Mouse (Mus musculus) T-helper 2 cell (primary cell): ENCODE measurements around the gene Actg1.

Experiments
- in situ Hi-C: fragments of 300-600 bp; cut with MboI, MseI; formaldehyde crosslinking; loops from one replicate; pipeline ENCODE4 v1.15.1; 2025; ENCODE audit warnings: high pct_unique_total_duplicates

Gene Actg1

DNA sequence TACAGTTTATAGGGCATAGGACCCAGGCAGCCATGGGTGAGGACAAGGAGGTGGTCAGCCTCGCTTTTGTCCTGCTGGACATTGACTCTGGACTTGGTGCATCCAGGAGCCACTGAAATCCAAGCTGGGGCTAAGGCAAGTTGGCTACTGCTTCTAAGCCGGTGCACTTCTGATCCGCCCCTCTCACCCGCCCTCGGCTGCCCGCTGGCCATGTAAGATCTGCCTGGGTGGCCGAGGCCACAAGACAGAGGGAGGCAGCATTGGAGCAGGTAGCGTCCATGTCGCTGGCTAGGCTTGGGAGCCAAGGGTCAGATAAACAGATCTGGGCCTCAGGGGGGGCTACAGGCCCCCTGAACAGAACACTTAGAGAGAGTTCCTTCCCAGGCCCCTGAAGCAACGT lies 13.0 kb upstream of the Actg1 start, which contains the start of gene Fscn2:
Gene Fscn2 (plus strand): TSS at position 240 of the 400 bp plus-strand sequence.
- in situ Hi-C loops = no loop called here

DNA sequence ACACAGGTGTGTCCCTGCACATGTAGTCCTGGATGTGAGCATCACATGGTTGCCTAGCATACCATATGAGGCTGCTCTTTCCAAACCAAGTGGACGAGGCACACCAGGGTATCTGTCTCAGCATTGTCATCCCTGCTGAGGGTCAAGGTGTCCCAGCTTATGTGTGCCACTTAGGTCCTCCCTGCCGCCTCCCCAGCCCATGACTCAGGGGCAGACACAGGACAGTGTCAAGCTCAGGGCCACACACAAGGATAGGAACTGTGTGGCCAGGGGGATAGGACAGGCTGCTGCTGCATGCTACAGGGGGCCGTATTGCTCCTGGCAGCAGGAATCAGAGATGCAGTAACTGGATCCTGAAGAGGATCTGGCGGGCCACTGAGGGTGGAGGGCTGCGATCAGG lies 12.4 kb upstream of the Actg1 start:
- in situ Hi-C loops = no loop called here

DNA sequence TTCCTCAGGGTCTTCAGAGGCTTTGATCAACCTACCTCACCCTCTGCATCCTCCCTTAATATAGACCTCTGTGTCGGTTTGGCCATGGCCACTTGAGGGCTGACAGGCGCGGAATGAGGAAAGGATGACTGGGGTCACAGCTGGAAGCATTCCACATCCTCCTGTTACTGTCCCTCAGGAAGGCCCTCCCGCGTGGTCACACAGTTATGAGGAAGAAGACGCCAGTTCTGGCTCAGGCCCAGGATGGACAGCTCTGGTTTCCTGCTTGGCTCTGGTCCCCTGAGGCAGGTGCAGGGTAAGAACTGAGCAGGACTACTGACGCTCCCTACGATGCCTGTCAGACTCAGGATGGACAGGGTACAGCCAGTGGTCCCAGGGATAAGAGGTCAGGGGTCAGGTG lies 11.7 kb upstream of the Actg1 start:
- in situ Hi-C loops = no loop called here

DNA sequence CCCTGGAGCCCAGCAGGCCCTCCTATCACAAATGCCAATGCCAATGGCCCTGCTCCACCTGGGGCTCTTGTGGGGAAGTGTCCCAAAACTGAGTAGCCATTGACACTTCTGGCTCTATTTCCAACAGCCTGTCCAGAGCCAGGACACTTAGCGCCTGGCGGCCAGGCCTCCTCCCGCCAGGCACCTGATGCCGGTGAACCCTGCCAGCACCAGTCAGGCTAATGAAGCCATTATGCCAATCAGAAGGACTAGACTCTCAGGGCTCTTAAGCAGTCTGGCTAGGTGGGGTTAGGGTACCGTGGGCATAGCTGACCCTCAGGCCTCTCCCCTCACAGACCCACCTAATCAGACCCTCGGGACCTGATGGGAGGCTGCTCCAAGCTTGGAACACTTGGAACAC lies 11.0 kb upstream of the Actg1 start:
- in situ Hi-C loops = no loop called here

DNA sequence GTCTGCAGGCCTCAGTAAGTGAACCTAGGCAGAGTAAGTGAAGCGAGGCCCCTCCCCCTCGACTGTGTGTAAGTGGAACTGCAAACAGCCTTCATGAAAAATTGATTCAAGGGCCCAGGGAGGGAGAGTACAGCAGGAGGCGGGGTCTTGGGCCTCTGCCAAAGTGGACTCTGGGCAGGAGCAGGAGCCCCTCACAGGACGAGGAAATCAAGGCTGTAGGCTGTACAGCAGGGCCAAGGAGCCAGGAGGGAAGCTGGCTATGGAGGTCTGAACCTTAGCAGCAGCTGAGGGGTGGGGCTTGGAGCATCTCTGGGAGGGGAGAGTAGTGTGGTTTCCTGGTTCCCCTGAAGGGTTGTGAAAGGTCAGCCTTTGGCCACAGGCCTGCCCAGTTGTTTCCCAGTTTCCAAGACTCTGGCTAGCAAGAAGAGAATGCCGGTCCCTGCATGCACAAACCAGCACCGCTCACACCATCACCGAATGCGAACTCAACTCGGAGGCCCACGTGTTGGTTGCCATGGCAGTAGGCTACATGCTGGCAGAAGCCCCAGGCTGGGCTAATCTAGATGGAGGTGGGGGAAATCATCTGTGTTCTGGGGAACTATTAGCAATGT lies 9.6 kb upstream of the Actg1 start:
- in situ Hi-C loops = no loop called here

DNA sequence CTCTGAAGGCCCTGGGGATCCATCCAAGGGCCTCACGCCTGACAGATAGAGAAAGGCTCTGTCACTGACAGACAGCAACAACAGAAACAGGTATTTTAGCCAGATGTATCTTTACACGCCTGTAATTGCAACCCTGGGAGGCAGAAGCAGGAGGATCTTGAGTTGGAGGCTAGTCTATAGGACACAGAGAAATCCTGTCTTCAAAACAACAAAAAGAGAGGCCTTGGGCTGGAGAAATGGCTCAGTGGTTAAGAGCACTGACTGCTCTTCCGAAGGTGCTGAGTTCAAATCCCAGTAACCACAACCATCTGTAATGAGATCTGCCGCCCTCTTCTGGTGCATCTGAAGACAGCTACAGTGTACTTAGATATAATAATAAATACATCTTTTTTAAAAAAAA lies 8.6 kb upstream of the Actg1 start:
- in situ Hi-C loops = no loop called here

DNA sequence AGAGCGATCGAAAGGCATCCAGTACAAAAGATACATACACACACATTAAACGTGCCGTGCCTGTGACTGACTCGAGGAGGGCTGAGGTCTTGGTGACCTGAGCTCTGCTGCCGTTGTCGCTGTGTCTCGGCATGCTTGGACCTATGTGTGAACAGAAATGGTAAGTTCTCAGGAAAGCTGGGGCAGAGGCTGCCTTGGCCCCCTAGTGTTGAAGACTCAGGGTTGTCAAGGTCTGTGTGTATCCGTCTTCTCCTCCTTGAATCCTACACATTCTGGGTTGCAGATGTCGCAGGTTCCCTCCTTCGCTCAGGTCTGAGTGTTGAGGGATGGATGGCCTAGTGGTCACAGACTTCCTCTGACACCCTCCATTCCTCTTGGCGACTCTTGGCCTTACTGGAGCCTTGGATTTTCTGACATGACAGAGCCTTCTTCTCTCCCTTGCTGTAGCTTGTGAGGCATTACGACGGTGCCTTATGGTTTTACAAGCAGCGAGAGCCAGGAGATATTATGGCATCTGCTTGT lies 8.0 kb upstream of the Actg1 start:
- in situ Hi-C loops = no loop called here

DNA sequence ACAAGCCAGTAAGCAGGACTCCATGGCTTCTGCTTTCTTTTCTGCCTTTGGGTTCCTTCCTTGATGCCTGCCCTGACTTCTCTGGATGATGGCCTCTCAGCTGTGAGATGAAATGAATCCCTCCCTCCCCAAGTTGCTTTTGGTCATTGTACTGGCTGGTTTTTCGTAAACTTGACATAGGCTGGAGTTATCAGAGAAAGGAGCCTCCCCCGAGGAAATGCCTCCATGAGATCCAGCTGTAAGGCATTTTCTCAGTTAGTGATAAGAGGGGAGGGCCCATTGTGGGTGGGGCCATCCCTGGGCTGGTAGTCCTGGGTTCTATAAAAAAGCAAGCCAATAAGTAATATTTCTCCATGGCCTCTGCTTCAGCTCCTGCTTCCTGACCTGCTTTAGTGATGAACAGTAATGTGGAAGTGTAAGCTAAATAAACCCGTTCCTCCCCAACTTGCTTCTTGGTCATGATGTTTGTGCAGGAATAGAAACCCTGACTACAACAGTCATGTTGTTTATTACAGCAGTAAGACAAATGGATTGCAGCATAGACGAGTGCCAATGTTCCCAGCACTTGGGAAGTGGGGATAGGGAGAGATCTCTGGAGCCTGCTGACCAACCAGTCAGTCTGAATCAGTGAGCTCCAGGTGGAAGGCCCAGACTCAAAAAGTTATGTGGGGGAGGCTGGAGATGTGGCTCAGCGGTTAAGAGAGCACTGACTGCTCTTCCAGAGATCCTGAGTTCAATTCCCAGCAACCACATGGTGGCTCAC lies 7.1 kb upstream of the Actg1 start:
- in situ Hi-C loops = no loop called here

DNA sequence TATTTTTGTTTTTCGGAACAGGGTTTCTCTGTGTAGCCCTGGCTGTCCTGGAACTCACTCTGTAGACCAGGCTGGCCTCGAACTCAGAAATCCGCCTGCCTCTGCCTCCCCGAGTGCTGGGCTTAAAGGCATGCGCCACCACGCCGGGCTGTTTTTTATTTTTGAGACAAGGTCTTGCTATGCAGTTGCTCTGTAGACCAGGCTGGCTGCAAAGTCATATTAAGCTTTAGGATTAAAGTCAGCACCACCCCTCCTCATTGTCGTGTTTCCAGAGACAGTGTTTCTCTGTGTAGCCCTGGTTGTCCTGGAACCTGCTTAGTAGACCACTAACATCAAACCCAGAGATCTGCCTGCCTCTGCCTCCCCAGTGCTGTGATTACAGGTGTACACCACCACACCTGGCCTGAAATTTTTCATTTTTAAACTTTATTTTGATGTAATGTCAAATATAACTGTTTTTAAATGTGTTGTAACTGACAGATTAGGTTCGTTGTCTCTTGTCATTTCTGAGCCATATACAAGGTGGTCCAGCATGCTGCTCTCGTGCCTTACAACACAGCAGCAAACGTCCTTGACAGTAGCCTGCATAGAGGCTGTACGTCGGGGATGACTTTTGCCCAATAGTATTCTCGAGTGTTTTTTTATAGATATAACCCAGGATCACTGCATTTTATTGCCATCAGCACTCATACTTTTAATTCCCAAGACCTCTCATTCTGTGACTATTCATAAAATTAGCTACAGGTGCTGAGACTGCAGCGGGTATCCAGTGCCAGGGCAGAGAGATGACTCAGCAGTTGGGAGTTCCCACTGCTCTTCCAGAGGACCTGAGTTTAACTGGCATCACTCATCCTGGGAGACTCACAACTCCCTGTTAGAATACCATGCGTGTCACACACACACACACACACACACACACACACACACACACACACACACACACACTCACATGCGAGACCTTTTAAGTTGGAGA lies 6.2 kb upstream of the Actg1 start:
- in situ Hi-C loops = loop anchor here (5.0 kb wide), 1 partner anchor 47 kb away; no protein-coding TSS in a partner anchor

DNA sequence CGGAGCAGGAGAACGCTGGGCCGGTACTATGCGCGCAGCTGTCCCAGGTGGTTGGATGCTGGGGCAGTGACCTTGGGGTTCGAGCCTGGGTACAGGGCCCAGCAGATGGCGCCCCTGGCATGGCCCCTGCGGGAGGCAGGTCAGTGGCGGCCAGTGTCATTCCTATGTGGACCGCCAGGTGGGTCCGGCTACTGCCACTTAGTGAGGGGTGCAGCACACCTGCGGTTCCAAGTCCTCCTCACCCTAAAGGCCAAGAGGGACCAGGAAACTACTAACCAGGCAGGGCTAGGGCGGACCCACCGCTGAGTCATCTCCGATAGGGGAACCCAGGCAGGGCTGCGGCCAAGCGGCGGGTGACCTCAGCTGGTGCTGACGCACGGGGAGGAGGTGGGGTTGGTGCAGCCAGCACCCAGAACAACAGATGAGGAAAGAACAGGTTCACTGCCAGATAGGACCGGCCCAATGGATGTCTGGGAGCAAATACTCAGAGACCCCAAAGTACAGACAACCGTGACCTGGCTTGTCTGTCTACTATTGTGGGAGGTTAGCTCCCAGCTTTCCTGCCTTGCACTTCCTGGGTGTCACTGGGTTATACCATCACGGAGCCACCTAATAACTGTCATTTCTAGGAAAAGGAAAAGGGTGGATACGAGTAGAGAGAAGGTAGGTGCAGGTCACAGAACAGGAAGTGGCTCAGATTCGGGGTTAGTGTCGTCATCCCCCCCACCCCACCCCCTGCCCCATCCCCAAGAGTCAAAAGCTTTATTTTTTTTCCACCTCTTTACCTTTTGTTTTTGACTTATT lies 5.4 kb upstream of the Actg1 start:
- in situ Hi-C loops = loop anchor here (5.0 kb wide), 1 partner anchor 46 kb away; no protein-coding TSS in a partner anchor

DNA sequence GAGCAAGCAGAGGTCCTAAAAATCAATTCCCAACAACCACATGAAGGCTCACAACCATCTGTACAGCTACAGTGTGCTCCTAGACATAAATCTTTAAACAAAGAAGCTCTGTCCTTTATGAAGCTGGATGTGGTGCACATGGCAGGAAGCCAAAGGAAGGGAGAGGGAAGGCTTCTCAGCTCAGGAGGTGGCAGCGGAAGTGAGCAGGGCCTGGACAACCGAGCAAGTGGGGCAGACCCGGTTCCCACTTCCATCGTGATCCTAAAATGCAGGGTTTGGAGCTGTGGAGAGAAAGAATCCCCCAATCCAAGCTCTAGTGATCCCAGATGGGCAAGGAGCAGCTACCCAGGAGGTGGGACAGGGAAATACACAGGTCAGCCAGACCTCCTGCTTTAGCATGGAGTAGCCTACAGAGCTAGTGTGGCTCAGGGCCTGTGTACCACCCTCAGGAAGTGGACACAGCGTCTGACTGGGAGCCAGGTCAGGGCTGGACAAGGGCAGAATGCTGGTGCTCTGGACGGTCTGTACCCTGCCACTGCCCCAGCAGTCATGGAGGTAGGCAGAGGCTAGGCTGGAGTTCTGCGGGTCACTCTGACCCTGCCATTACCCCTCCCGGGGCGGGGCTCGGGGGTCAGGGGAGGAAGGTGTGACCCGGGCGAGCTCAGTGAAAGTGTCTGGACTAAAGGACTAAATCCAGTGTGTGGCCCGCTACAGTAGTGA lies 4.4 kb upstream of the Actg1 start:
- in situ Hi-C loops = loop anchor here (5.0 kb wide), 1 partner anchor 45 kb away; no protein-coding TSS in a partner anchor

DNA sequence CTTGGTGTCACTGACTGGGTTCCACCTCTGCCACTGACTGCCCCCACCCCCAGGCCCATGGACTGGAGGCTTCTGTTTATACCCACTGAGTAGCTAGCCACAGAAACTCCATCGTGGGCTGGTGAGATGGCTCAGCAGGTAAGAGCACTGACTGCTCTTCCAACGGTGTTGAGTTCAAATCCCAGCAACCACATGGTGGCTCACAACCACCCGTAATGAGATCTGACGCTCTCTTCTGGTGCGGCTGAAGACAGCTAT lies 3.7 kb upstream of the Actg1 start:
- in situ Hi-C loops = loop anchor here (5.0 kb wide), 1 partner anchor 45 kb away; no protein-coding TSS in a partner anchor

DNA sequence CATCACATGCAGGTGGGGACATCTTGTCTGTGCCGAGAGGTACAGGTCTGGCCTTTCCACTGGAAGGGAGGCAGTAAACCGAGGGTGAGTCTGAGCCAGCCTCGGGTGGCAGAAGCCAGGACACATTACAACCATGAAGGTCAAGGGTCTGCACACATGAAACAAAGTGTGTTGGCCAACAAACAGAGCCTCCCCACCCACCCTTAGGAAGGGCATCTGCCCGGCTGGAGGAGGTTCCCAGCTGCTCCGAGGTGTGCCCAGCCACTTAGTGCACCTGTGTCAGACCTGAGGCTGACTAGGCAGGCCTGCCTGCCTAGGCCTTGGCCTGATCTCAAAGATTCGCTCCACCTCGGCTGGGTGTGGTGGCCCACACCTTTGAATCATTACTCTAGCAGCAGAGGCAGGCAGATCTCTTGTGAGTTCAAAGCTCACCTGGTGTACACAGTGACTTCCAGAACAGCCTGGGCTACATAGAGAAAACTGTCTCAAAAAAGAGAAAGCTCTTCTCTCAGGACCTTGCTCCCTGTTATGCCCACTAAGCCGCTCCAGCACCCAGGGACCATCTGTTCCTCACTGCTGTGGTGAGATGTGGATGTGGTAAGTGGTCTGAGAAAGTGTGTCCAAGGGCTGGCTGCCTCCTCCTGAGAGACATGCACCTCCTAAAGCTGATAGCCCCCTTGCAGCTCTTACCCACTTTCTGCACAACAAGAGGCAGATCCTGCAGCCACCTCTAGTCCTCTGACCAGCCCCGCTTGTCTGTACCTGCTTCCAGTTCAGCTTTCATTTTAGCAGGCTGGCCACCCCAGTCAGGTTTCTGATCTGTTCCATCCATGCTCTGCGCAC lies 3.1 kb upstream of the Actg1 start:
- in situ Hi-C loops = loop anchor here (5.0 kb wide), 1 partner anchor 44 kb away; no protein-coding TSS in a partner anchor

DNA sequence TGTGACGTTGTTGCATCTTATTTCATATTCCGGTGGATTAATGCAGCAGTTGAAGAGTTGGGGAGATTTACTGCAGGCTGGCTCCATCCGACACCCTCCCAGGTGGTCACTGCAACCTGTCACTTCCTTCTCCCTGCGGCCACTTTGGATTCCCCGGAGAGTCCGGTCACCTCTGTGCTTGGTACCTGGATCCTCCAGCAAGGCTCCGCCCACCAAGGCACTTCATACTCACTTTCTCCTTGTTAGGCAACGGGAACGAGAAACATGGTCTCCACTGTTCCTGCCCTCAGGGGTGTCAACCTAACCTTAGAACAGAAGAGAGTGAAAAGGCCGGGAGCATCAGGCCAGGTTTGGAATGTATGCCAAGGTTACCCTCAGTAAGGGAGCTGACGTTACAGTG lies 2.4 kb upstream of the Actg1 start:
- in situ Hi-C loops = loop anchor here (5.0 kb wide), 1 partner anchor 43 kb away; no protein-coding TSS in a partner anchor

DNA sequence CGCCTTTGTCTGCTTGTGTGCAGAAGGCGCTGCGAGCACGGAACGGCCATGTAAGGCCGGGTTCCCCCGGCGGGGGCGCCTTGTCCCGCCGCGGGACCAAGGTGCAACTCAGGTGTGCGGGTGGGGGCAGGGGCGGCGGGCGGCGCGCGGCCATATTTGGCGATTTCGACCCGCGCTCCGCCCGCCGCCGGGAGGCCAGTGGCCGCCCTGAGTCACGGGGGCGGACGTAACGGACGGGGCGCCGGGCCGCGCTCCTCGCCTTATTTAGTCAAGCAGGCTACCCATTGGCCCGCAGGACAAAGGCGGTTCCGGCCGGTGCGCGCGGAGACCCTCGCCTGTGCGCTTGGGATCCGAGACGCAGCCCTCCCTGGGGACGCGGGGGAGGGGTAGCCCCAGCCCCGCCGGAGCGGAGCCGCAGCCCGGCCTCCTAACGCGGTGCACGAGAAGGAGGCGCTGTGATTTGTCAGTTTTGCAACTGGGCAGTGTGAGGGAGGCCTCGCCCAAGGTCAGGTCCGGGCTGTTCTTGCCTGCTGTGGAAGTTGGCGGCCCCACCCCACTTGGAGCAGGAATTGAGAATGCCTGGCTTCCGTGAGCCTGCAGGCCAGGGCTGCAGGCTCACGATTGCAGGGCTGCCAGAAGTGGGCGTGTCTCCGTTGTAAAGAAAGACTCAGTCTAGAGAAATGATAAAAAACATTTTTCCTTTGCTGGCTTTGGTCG lies 1.8 kb upstream of the Actg1 start:
- in situ Hi-C loops = loop anchor here (5.0 kb wide), 1 partner anchor 43 kb away; no protein-coding TSS in a partner anchor

DNA sequence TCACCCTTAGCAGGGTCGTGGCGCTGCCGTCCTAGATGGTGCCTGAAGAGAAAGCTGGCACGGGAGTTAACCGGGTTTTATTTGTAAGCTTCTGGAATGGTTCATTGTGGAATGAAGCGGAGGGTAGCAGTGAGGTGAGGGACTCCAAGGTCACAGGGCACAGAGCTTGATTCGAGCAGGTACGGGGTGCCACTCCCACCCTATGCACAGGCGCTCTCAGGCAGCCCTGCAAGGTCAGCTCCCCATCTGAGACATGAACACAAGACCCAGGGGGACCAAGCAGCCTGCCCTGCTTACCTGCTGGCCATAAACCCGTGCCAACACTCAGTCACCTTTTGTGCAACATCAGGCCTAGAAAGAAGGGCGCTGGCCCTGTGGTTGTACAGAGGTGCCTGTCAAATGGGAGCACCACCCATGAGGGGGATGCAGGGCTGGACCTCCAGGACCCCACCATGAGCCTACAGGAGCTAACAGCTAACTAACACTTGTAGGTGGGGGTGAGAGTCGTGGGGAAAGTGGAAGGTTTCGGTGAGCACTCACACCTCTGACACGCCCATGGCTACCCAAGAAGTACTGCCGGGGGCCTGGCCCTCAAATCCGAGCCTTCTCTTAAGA lies 1.1 kb upstream of the Actg1 start:
- in situ Hi-C loops = no loop called here

DNA sequence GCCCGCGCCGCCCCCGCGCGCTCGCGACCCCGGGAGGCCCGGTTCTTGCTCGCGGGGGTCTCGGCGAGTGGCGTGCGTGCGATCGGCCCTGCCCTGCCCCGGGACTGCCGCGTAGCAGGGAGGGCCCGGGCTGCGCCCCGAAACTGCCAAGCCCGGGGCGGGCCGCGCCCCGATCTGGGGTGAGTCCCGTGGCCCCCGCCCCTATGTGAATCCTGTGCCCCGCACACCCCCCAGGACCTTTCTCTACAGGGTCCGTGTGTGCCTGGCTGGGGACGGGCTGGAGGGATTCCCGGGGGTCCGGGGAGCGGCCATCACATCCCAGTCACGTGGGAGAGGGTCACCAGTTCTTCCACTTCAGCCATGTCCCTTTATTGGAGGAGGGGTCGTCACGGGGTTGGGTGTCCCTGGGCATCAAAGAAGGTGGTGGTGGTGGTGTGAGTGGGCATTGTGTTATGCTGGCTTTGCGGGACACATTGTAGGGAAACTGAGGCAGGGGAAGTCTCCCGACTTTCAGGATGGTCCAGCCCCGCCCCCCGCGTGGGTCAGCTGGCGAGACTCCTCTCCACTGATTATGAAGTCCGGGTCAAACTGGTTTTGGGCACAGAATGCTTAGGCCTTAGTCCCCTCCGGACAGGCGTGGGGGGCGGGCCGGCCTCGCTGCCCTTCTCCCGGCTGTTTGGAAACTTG lies 485 bp upstream of the Actg1 start:
- in situ Hi-C loops = no loop called here

DNA sequence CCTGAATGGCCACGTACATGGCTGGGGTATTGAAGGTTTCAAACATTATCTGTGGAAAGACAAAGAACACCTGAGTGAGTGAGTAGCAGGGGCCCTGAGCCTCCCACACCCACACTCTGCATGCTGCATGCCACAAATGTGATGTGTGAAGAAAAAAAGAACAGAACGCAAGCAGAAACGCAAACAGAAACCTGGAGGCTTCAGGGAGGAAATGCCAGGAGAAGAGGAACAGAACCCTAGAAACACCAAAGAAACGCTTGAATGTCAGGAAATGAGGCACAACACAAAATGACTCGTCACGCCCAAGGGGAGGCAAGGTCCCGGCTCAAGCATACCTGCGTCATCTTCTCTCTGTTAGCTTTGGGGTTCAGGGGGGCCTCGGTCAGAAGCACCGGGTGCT lies 1.0 kb downstream of the Actg1 start:
- in situ Hi-C loops = no loop called here
